Mouse (Mus musculus) lung, adult 2 months (tissue): Measurements from ENCODE around the gene Odf3. TPM values are rescaled to one million over a fixed set of nuclear protein-coding genes. Genes with fewer than 3 reads are reported as not detected.

Source experiments
- DNase-seq: peaks from one replicate; pipeline ENCODE4 v3.0.0; 2022
- H3K4me1 ChIP-seq: fragments of 200-500 bp; 2 replicates; pipeline ENCODE4 v1.6.1; 2011; ENCODE audit warnings: low read length; ENCODE audit not compliant: control insufficient read depth, insufficient read depth
- H3K4me3 ChIP-seq: fragments of 200-500 bp; replicated peaks from 2 replicates; pipeline ENCODE3; 2011; ENCODE audit warnings: low read depth, mild to moderate bottlenecking, control low read depth, low read length; ENCODE audit errors: extremely low read depth
- CTCF ChIP-seq: fragments of 200-500 bp; IDR thresholded peaks from 2 replicates; pipeline ENCODE4 v1.5.1; 2011; ENCODE audit warnings: mild to moderate bottlenecking, low read length, control low read depth; ENCODE audit not compliant: insufficient read depth
- POLR2A ChIP-seq: fragments of 200-500 bp; IDR thresholded peaks from 2 replicates; pipeline ENCODE4 v1.6.1; 2011; ENCODE audit warnings: low read depth, mild to moderate bottlenecking, control low read depth, low read length, borderline replicate concordance; ENCODE audit errors: extremely low read depth
- WGBS: fragments of 180-500 bp; shearing (Covaris S2); methylation state at CpG from one replicate; pipeline ENCODE4 v1.1.7; 2018; 5-methylcytosine and 5-hydroxymethylcytosine counted together
- polyA plus RNA-seq: library from polyadenylated mRNA; depleted of rRNA; stranded (reverse); fragments of >200 nt; gene quantifications from 2 replicates; pipeline ENCODE4 v1.2.3, GENCODE M21; 2012

Odf3 gene
- polyA plus RNA-seq, 1 experiment = 0.24 TPM

DNA sequence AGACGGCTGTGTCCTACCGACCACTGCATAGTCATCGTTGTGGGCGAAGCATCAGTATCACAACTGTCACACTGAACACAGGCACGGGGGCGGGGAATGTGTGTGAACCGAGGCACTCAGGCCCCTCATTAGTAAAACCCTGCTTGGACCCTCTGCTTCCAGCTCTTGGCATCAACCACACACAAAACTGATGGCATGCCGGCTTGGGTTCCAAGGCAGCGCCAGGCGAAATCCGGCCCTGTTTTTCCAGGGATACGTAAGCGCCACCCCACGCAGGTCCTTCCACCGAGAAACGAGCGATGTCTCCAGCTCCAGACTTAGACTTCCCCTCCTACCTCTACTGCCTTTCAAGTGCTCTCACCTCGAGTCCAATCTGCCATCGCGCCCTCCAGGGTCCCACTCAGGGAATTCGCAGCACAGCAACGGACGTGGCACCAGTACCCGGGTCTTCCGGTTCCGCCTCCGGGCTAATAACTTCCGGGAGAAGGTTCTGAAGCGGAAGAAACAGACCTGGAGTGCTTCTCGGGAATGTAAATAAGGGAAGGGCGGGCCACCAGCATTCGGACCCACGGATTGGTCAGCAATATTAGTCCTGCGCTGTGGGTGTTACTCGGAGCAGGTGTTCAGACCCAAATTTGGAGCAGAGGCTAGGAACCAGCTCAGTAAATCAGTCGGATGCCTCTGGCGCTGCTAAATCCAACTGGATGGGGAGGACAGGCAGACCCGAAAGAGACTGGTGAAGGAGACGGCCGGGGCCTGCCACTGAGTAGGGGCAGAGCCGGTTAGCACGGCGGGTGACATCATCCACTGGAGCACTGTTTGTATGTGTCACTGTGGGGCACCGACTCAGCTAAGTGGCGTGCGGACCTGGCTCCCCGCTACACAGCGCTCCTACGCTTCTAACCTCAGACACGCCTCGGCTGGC is 8.5 kb downstream of the Odf3 start, which contains the start of gene Gm45785:
Gene Gm45785, minus strand, starts transcription at position 472 of the 925 bp plus-strand sequence.
- under 1% methylated on average over 51 of the region's 51 CpGs for WGBS

DNA sequence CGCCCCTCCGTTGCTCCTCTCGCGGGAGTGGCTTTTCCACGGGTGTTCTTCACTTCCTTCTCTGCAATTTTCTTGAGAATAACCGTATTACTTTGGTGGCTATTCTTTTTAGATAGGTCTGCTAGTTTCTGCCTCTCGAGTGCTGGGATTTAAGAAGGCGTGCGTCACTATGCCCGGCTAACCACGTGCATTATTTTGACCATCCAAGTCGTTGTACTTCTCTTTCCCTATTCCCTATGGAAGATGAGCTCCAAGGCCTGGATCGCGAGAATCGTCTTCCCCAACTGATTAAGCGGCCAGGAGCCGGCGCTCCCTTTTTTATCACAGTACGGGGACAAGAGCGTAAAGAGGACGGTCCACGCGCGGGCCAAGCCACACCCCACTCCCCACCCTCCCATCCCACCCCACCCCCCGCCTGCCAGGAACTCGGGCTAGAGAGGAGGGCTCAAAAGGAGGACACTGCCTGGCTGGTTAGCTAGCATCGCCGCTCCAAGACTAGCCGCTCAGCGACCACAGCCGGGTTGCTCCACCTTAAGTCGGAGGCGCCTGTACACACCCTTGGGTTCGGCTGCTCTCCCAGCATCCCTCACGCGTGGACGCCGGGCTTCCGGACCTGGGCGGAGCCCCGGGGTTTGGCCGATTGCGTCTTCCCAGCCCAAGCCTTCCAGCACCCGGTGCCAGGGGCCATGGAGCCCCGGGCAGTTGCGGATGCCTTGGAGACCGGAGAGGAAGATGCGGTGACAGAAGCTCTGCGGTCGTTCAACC is 9.4 kb downstream of the Odf3 start, which contains the start of gene Ric8a:
Gene Ric8a, plus strand, starts transcription at position 173 of the 765 bp plus-strand sequence.
- H3K4me1 ChIP-seq = peaks cover 14% of the 10 kb centered on the region
- TF ChIP-seq POLR2A = peak; percentile 89
- TF ChIP-seq CTCF = no peak
- DNase-seq = peak; percentile 92
- H3K4me3 ChIP-seq = peak within 1 kb of the TSS; percentile 94
- under 1% methylated on average over 50 of the region's 50 CpGs for WGBS

More for the DNA sequence above, 8.5 kb downstream of the Odf3 start, which contains the start of gene Gm45785:
- H3K4me1 ChIP-seq = peaks cover 14% of the 10 kb centered on the region
- no peak for TF ChIP-seq CTCF
- TF ChIP-seq POLR2A = peak; percentile 65; the same call in 1 of the 2 replicates
- H3K4me3 ChIP-seq = peak within 1 kb of the TSS; percentile 94
- peak; percentile 86 for DNase-seq

DNA sequence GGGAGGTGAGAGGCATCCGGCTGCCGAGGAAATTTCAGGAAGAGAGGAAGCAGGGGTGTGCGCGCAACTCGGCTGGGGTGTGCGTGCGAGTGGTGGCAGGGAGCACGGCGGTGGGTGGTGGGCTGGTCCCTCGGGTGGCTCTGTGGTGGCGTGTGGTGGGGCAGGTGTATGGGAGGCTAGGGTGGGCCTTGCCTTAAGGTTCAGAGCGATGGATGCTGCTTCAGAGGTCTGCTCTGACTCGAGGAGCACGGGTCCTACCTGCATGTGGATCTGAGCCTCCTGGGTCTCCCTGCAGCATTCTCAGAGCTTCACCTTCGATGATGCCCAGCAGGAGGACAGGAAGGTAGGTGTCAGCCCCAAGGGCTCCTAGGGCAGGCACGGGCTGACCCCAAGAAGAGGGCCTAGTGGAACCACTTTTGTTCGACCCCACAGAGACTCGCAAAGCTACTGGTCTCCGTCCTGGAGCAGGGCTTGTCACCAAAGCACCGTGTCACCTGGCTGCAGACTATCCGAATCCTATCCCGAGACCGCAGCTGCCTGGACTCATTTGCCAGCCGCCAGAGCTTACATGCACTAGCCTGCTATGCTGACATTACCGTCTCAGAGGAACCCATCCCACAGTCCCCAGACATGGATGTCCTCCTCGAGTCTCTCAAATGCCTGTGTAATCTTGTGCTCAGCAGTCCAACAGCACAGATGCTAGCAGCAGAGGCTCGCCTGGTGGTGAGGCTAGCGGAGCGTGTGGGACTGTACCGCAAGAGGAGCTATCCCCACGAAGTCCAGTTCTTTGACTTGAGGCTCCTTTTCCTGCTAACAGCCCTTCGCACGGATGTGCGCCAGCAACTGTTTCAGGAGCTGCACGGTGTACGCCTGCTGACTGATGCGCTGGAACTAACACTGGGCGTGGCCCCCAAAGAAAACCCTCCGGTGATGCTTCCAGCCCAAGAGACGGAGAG is 10.2 kb downstream of the Odf3 start, which contains the start of gene Bet1l:
Gene Bet1l, minus strand, starts transcription at position 28 of the 956 bp plus-strand sequence.
- DNase-seq = no peak
- H3K4me1 ChIP-seq = peaks cover 14% of the 10 kb centered on the region
- WGBS = 25% methylated on average over 40 of the region's 40 CpGs
- TF ChIP-seq POLR2A (no peak), CTCF (no peak)
- peak within 1 kb of the TSS; percentile 94 for H3K4me3 ChIP-seq

DNA sequence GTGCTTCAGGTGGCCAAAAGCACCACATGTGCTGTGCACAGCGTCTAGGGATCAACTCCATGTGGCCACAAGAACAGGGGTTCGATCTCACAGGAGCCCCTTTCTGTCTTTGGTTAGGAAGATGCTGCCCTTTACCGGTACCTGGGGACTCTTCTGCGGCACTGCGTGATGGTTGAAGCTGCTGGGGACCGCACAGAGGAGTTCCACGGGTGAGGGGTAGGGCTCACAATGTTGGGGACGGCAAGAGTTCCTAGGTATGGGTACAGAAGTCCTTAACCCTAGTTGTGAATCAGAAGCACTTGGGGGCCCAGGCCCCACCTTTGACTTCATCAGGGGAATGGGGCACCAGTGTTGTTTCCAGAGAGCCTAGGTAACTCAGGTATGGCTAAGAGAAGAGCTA is 11.1 kb downstream of the Odf3 start:
- no peak overlapping the region for H3K4me3 ChIP-seq
- 95% methylated on average over 8 of the region's 8 CpGs for WGBS
- TF ChIP-seq POLR2A = no peak
- TF ChIP-seq CTCF = no peak

DNA sequence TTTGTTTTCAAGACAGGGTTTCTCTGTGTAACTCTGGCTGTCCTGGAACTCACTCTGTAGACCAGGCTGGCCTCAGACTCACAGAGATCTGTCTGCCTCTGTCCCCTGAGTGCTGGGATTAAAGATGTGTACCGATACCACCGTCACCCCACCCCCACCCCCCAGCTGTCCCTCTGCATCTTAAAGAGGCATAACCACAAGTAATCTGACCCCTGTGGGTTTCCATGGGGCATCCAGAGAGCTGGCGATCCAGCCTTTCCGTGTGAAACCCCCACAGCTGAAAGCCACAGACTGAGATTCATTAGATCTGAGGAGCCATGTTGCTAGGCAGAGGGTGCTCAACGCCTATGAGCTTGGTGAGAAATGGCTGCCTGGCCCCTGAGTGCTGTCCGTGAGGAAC is 12.4 kb downstream of the Odf3 start:
- TF ChIP-seq CTCF (no peak), POLR2A (no peak)
- WGBS = 77% methylated on average over 6 of the region's 6 CpGs
- Histone ChIP-seq H3K4me1 (peaks cover 13% of the 10 kb centered on the region), H3K4me3 (no peak overlapping the region)
- no peak for DNase-seq

More for the DNA sequence above, 11.1 kb downstream of the Odf3 start:
- DNase-seq = no peak
- H3K4me1 ChIP-seq = peaks cover 14% of the 10 kb centered on the region

DNA sequence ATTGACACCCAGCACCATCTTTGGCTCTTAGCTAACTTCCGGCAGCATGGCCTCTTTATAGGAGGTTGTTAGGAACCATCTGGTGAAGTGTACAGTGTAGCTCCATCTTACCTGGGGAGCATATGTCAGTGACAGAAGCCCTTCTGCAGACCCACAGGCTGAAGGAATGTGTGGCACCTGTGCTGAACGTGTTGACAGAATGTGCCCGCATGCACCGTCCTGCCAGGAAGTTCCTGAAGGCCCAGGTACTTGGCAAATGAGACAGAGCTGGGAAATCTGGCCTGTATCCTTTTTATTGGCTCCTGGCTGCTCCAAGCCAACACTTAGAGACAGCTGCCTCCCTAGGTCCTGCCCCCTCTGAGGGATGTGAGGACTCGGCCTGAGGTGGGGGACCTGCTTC is 13.1 kb downstream of the Odf3 start:
- WGBS = 81% methylated on average over 5 of the region's 5 CpGs
- TF ChIP-seq CTCF = no peak
- TF ChIP-seq POLR2A = no peak
- peaks cover 9% of the 10 kb centered on the region for H3K4me1 ChIP-seq
- no peak overlapping the region for H3K4me3 ChIP-seq
- DNase-seq = no peak

DNA sequence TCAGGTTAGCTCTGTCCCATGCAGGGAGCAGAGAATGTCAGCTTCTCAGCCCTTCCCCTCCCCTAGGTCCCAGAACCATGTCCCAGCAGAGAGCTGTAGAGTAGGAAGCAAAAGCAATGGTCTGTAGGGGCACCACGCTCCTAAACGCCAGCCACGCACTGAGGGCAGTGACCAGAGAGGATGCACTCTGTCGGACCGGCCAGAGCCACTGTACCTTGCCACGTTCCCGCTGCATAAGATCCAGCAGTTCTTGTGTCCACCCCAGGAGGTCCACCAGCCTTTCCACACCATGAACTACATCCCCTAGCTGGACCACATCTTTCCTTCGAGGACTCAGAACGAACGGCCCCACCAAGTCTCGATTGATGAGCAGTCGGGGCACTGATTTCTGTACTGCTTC is 17.2 kb downstream of the Odf3 start:
- DNase-seq = no peak
- H3K4me3 ChIP-seq = no peak overlapping the region
- TF ChIP-seq POLR2A (0 out of 2 replicates have a peak, but pooled peaks have one; percentile 8), CTCF (no peak)
- 83% methylated on average over 12 of the region's 12 CpGs for WGBS
- no peaks in the 10 kb centered on the region for H3K4me1 ChIP-seq

DNA sequence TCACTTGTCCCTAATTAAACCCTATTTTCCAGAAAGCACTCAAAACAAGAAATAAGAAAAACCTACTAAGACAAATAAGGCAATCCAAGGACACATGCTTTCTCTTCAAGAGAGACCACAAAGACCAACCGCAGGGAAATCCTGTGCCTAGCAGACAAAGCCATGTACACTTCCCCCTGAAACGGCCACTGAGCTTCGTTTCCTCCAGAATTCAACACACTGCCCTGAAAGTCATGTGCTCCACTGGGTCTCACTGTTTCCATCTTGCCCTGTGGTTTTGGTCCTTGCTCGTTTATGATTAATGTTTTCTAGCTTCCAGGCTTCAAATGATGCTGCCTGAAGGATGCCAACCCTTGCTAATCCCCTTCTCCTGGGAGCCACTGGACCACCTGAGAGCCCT is 26.6 kb downstream of the Odf3 start:
- H3K4me3 ChIP-seq = no peak overlapping the region
- no peak for DNase-seq
- no peaks in the 10 kb centered on the region for H3K4me1 ChIP-seq
- TF ChIP-seq CTCF (no peak), POLR2A (no peak)
- whole genome bisulfite sequencing = 74% methylated on average over 4 of the region's 4 CpGs
